Mouse (Mus musculus) adipocyte (in vitro differentiated cells): ENCODE data around the gene Pcnp.
"Not testable (repeated sequence)": the region's sequence is repeated elsewhere in the genome, so short reads cannot be mapped to it uniquely, and the experiment has no call there.

Experiments
- DNase-seq: peaks from one replicate; pipeline ENCODE4 v3.0.0-alpha.2; 2016; ENCODE audit warnings: low spot score

The Pcnp gene

GRCm38 (mm10) chr16:55967221-55967620 is 62.3 kb downstream of the Pcnp start:
- no peak for DNase-seq

GRCm38 (mm10) chr16:55966212-55966871 is 63.2 kb downstream of the Pcnp start, which contains the start of gene Rpl24:
TSS of gene Rpl24 (plus strand) at chr16:55966275.
- peak; percentile 97 for DNase-seq

GRCm38 (mm10) chr16:55964126-55964949 is 65.2 kb downstream of the Pcnp start:
- DNase-seq, result peak; percentile 95

GRCm38 (mm10) chr16:55963068-55963467 is 66.5 kb downstream of the Pcnp start:
- not testable (repeated sequence) for DNase-seq
